Mouse (Mus musculus) testis, postnatal 14 days (tissue): Measurements from ENCODE around the gene Cdkal1.

ENCODE experiments used
- DNase-seq: peaks from one replicate; pipeline ENCODE4 v3.0.0; 2021; ENCODE audit warnings: low spot score

Cdkal1 gene

GRCm38 (mm10) chr13:29580009-29580408, 275.5 kb downstream of the Cdkal1 start:
- DNase-seq = no peak

- DNase-seq = no peak
Observed at GRCm38 (mm10) chr13:29578621-29579020, 276.9 kb downstream of the Cdkal1 start.

GRCm38 (mm10) chr13:29574784-29575183, 280.7 kb downstream of the Cdkal1 start:
- DNase-seq = no peak

- no peak for DNase-seq
Observed at GRCm38 (mm10) chr13:29572477-29572876, 283.0 kb downstream of the Cdkal1 start.

- no peak for DNase-seq
Observed at GRCm38 (mm10) chr13:29565710-29566109, 289.8 kb downstream of the Cdkal1 start.

- DNase-seq = no peak
Observed at GRCm38 (mm10) chr13:29559188-29559587, 296.3 kb downstream of the Cdkal1 start.

GRCm38 (mm10) chr13:29555160-29555785, 300.2 kb downstream of the Cdkal1 start:
- no peak for DNase-seq

- DNase-seq = no peak
Observed at GRCm38 (mm10) chr13:29553792-29554191, 301.7 kb downstream of the Cdkal1 start.

- DNase-seq = no peak
Observed at GRCm38 (mm10) chr13:29552322-29552870, 303.1 kb downstream of the Cdkal1 start.

GRCm38 (mm10) chr13:29550886-29551285, 304.6 kb downstream of the Cdkal1 start:
- no peak for DNase-seq

GRCm38 (mm10) chr13:29550203-29550602, 305.3 kb downstream of the Cdkal1 start:
- no peak for DNase-seq

DNA sequence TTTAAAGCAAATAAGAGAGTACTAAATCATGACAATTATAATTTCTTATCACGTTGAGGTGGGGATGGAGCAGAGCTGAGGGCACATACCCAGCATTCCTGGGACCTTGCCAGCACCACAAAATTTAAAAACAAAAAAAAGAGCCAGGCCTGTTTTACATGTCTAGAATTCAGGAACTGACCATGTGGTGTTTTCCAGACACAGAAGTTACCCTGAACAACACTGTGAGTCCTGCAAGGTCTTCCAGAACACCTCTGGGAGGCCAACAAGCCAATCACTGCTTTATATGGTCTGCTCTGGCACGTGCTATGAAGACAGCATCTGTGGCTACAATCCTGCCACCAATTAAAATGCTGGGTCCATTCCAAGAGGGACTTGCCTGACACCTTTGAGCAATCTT, 305.7 kb downstream of the Cdkal1 start:
- no peak for DNase-seq

DNA sequence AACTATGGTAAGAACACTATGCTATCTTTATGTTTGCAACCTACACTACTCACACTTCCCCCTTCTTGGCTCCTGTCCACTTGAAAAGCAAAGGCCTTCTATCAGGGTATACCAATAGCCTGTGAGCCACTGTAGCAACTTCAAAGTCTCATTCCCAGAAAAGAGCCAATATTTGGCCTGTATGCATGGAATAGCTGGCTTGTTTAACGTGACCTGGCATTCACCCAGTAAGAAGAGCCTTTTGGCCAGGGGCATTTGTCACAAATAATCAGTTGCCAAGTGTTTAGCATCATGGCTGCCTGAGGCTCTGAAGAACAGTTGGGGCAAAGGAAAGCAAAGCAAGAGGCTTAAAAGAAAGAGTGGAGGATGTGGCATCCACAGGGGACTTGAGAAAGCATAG, 317.6 kb downstream of the Cdkal1 start:
- no peak for DNase-seq

- no peak for DNase-seq
Observed at GRCm38 (mm10) chr13:29533586-29533985, 321.9 kb downstream of the Cdkal1 start.

DNA sequence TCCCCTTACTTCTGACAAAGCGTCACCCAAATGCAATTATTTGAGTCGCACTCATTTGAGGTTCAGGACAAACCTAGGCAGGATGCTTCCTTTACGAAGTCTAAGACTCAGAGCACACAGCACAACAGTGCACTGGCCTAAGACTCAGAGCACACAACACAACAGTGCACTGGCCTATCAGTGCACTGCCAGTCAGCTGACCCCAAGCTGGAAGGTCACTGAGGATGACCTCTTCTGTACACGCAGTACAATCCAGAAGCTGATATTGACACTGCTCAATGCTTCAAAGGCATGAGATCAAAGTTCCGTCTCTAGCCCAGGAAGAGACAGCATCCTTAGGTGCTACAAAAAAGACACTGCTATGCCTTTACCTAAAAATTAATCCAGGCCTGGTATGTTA, 327.1 kb downstream of the Cdkal1 start:
- no peak for DNase-seq

- DNase-seq = no peak
Observed at GRCm38 (mm10) chr13:29521321-29521720, 334.2 kb downstream of the Cdkal1 start.

- no peak for DNase-seq
Observed at GRCm38 (mm10) chr13:29514071-29514470, 341.4 kb downstream of the Cdkal1 start.

- DNase-seq = no peak
Observed at GRCm38 (mm10) chr13:29504861-29505568, 350.5 kb downstream of the Cdkal1 start.

DNA sequence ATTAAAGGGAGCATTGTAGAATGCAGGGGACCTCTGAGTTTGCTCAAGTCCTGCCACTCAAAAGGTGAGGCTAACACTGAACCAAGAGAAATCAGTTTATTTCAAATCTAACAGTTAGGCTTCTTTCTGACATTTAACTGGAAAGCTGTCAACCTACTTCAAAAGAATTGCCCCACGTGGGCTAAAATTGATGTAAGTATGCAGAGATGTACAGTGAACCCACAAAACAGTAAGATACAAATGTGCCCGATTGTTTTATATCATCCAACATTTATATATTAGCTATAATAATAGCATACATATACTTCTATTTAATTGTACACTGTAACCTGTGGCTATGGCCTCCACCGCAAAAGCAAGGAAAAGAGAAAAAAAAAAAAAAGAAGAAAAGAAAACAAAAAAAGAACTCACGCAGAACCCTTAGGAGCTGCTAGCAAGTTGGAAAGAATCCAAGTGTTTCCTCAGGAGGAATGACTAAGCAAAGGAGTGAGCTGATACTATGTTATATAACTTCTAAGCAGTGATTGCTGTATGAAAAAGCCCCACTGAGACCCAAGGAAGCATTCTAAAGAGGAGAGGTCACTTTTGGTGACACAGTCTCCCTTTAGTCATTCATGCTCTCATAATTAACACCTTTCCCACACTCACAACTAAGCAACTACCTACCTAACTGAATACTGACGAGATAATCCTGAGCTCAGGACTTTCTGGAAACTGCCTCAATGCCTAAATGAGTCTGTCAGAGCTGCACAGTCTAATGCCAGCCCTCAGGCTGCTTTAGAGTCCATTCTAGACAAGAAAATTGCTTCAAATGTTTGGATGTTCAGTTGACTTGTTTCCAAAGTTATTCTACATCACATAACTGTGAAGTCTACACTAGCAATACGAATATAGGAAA, 352.1 kb downstream of the Cdkal1 start:
- no peak for DNase-seq

GRCm38 (mm10) chr13:29502481-29503146, 352.9 kb downstream of the Cdkal1 start:
- no peak for DNase-seq

GRCm38 (mm10) chr13:29501173-29501572, 354.3 kb downstream of the Cdkal1 start:
- DNase-seq = no peak

- DNase-seq = no peak
Observed at GRCm38 (mm10) chr13:29499750-29500149, 355.7 kb downstream of the Cdkal1 start.
